Mouse (Mus musculus): ENCODE measurements around the gene 1700049E17Rik1.
"Not testable (repeated sequence)": the region's sequence is repeated elsewhere in the genome, so short reads cannot be mapped to it uniquely, and the experiment has no call there.

1700049E17Rik1 gene

GRCm38 (mm10) chr14:41924649-41925048 lies at the start of gene 1700049E17Rik1:
TSS of gene 1700049E17Rik1 (plus strand) at chr14:41924949.
- DNase-seq (ENCODE audit: low spot score): not testable (repeated sequence)

DNA sequence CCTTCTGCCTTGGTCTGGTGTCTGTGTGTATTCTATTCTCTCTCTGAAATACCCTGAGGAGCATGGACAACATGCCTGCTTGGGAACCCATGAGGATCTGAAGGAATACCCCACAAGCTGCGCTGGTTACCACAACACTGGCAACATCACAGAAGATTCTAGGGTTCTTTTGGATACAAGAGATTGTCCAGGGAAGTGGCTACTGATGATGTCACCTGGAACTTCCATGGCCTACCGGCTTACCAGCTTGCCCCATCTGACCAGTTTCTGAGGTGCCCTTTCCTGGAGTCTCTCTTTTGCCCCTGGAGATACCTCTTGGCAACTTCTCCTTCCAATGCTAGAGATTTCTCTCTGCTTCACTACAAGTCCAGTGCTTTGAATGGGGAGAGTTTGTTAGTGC lies 17.6 kb upstream of the 1700049E17Rik1 start, which contains the start of gene Gm7980:
TSS of gene Gm7980 (minus strand) at position 101 of the 400 bp plus-strand sequence.
- DNase-seq (ENCODE audit: low spot score): not testable (repeated sequence)

DNA sequence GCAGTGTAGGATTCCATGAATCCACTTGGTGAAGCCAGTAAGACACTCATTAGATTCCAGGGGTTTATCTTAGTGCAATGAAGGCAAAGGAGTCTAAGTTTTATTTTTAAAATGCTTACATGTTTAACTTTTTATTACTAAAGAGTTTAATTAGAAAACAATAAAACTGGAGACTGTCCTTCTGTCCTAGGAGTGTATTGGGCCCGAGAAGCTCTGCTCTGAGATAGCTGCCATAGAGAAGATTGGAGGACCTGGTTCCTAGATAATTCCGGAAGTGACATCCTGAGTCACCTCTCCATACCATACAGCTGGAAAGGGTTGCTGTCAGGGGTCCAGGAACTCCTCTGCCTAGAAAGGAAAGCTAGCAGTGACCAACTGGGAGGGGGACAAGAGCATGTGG lies 18.9 kb downstream of the 1700049E17Rik1 start, which contains the start of gene 1700024B05Rik:
TSS of gene 1700024B05Rik (plus strand) at position 301 of the 400 bp plus-strand sequence.
- not testable (repeated sequence) for DNase-seq (ENCODE audit: low spot score)

- not testable (repeated sequence) for DNase-seq (ENCODE audit: low spot score)
These were observed 39.3 kb downstream of the 1700049E17Rik1 start for GRCm38 (mm10) chr14:41964095-41964494.

GRCm38 (mm10) chr14:41967827-41968226 lies 43.1 kb downstream of the 1700049E17Rik1 start, which contains the start of gene Gm6401:
TSS of gene Gm6401 (minus strand) at chr14:41967927.
- DNase-seq (ENCODE audit: low spot score): not testable (repeated sequence)

DNA sequence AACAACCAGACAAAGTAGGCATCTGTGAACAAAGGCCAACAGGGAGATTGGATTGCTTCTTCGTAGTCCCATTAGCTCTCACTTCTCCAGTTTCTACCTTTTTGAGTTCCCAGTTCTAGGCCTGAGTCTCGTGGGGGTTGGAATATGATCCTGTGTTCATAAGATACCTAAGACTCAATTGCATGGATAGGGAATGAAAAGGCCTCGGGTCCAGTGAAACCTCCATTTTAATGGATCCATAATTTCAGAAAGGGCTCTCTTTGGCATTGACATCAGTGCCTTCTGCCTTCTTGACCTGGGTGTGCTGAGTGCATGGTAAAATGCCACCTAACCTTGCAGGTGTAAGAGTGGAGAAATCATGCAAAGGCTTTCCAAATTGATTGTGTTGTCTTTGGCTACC lies 43.8 kb downstream of the 1700049E17Rik1 start:
- DNase-seq (ENCODE audit: low spot score): not testable (repeated sequence)
